In the genomic region with DNA sequence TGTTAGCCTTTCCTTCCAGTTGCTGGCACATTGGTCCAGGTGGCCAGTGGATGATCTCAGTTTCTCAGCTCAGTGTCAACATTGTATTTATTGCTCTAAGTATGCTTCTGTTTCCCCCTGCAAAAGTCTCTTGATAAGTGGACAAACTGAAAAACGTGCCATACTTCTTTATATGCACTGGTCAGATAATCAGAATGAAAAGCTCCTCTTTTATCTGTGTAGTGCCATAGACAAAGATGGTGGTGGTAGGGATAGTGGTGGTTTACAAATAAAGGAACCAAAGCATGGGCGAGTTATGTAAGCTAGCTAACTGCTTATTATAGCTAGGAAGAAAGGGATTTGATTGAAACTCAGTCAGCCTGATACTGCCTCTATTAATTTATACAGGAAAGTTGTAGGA, we compare ENCODE assay signal across 1 mouse cellular context.
TF ChIP-seq lines count a peak whose summit lies in the region.

No protein-coding gene starts in this region.

TF ChIP-seq in MEL, 35 proteins besides CTCF, POLR2A, EP300 and RAD21:
- TF ChIP-seq MAX (IDR thresholded peaks at IDR 0.05; ENCODE audit: low read length), result no peak
- no peak for TF ChIP-seq ZKSCAN1 (IDR thresholded peaks at IDR 0.05; ENCODE audit: low read depth, low read length)
- TF ChIP-seq MYC (IDR thresholded peaks at IDR 0.05; ENCODE audit: low read depth, low read length), result no peak
- 0 out of 2 replicates have a peak, but pooled peaks have one; percentile 12 for TF ChIP-seq GATA1 (IDR thresholded peaks at IDR 0.05; ENCODE audit: low read depth, low read length)
- TF ChIP-seq USF1 (IDR thresholded peaks at IDR 0.05; ENCODE audit: low read depth, low read length), result no peak
- peak; percentile 31; the same call in 1 of the 2 replicates for TF ChIP-seq TCF12 (IDR thresholded peaks at IDR 0.05; ENCODE audit: low read depth, low read length)
- TF ChIP-seq MXI1 (IDR thresholded peaks at IDR 0.05; ENCODE audit: low read depth, low read length), result no peak
- no peak for TF ChIP-seq KAT2A (conservative IDR thresholded peaks at IDR 0.05; ENCODE audit: low read depth, low read length)
- no peak for TF ChIP-seq ZNF384 (IDR thresholded peaks at IDR 0.05; ENCODE audit: low read depth, low read length)
- TF ChIP-seq ETS1 (IDR thresholded peaks at IDR 0.05; ENCODE audit: low read depth, low read length), result no peak
- TF ChIP-seq RCOR1 (IDR thresholded peaks at IDR 0.05; ENCODE audit: low read depth, low read length), result no peak
- no peak for TF ChIP-seq JUND (IDR thresholded peaks at IDR 0.05; ENCODE audit: low read depth, low read length)
- TF ChIP-seq BHLHE40 (IDR thresholded peaks at IDR 0.05; ENCODE audit: borderline replicate concordance, low read depth, low read length), result peak; percentile 82
